In the genomic region with DNA sequence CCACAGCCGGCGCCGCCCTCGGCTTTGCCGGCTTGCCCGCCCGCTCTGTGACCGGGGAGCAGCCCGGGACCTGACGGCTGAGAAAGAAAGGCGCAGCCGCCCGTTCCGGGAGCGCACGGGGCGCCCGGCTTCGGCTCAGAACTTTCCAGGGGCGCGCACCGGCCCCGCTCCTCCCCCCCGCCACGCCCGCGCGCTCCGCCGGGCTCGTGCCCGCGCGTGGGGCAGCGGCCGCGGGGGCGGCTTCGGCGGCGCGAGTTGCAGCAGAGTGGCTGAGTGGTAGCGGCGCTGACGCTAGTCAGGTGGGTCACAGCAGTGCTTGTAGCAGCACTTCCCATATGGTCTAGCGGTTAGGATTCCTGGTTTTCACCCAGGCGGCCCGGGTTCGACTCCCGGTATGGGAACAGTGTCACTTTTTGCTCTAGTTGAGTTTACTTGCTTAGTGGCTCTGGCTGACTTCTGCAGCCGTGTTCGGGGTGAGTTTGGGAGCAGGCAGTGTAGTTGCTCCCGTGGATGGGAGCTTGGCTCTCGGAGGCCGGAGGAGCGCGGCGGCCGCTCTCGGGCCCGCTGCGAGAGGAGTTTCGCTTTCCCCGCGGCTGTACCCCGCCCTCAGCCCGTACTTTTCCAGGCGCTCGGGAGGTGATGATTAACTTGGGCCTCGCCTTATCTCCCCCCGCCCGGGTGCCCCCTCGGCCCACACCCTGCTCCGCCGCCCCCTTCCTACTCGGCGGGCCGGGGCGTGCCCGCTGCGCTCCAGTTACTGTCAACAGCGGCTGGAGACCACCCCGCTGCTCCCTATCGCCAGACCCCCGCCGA, we compare ENCODE assay signal across 8 mouse cellular contexts. TPM values are rescaled to one million over a fixed set of nuclear protein-coding genes. Genes with fewer than 3 reads are reported as not detected.
DNase-seq lines count a peak whose midpoint lies in the region.

A gene (minus strand): TSS at position 182 of the 813 bp plus-strand sequence.

- H3K4me1 ChIP-seq in megakaryocyte, embryonic 14.5 days = peaks cover 52% of the 10 kb centered on the region

- H3K4me3 ChIP-seq in megakaryocyte, embryonic 14.5 days (replicated peaks) = peak within 1 kb of the TSS; percentile 96

- no peaks in the 10 kb centered on the region for H3K27me3 ChIP-seq in megakaryocyte, embryonic 14.5 days (replicated peaks)

- H3K9me3 ChIP-seq in megakaryocyte, embryonic 14.5 days = no peaks in the 10 kb centered on the region

- peak; percentile 96 to 99 for DNase-seq in adrenal gland, adult (ENCODE audit: inconsistent age in 2 of 2, low spot score in 1 of 2)
- peak; percentile 95 for DNase-seq in embryo, embryonic 10 days (ENCODE audit: low spot score)
- peak; percentile 93 for DNase-seq in gastrocnemius, postnatal 10 days
- peak; percentile 92 for DNase-seq in induced T-regulatory cell, adult 2 months (ENCODE audit: low read depth)
- peak; percentile 90 to 97 for DNase-seq in left cerebral cortex, adult 9 months (ENCODE audit: low spot score in 2 of 2)
- peak; percentile 97 to 98 for DNase-seq in right cerebral cortex, adult 2 months (ENCODE audit: low spot score in 2 of 2)
- peak; percentile 65 for DNase-seq in urinary bladder, postnatal 10 days (ENCODE audit: low spot score)

- H3K36me3 ChIP-seq in megakaryocyte, embryonic 14.5 days (replicated peaks; ENCODE audit: low read length) = peaks cover 35% of the 10 kb centered on the region

RNA-seq across cellular contexts. Expression of the gene that starts here (rescaled TPM):
- total RNA-seq in gastrocnemius, postnatal 10 days (2021) = 10 to 100 TPM; 25.1 to 26.9 TPM
- 3.9 and 4.4 TPM in 2 replicates for polyA plus RNA-seq in megakaryocyte, embryonic 14.5 days (2012; ENCODE audit: insufficient read depth, low replicate concordance)

Comparison
In these comparisons a context has a peak if more than half of its experiments do, and no peak if none do; other contexts are left out.
1. Peak in every context shown above with its lines: DNase-seq and H3K4me3 ChIP-seq.